17 mouse cellular contexts compared by ENCODE assay signal in the genomic region with DNA sequence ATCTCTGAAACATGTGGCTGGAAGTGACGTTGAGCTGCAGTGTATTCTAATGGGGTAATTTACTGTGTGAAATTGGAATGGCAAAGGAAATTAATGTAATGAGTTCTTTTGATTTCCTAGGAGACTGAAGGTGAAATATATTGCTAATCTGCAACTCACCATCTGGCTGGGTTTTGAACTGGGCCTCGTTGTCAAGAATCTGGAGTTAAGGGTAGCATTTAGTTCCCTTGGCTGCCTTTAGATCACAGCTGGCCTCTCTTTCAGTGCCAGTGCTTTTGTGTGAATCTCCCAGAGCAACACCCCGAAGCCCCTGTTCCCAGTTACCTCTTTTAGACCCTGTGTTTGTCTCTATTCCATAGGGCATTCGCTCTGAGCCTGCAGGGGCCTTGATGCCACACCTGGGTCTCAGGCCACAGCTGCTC.
DNase-seq lines count a peak whose midpoint lies in the region; ATAC-seq and TF ChIP-seq lines count a peak whose summit lies in the region.
"Had no signal": no experiment of that assay in that cellular context is flagged by ENCODE, and none has a peak within 500 bp of the region (broad histone marks: within the 10 kb centered on the region; RNA-seq: fewer than 3 reads in every experiment).

No protein-coding gene starts in this region.

- no peak for TF ChIP-seq EP300 in heart, postnatal 0 days (IDR thresholded peaks at IDR 0.05; ENCODE audit: low read depth)

- peak; percentile 3 for DNase-seq in heart, postnatal 0 days (ENCODE audit: low spot score)
- DNase-seq in mesoderm, embryonic 11.5 days (ENCODE audit: low read depth, low spot score): peak; percentile 28
- no peak for DNase-seq in left cerebral cortex, postnatal 10 days (ENCODE audit: extremely low spot score in 1 of 2, low spot score in 2 of 2)
- no peak for DNase-seq in left cerebral cortex, postnatal 25 days (ENCODE audit: low spot score in 2 of 2)
- DNase-seq: adrenal gland, postnatal 10 days; cerebellum, adult 2 months; heart, adult 2 months; heart, postnatal 14 days; lung, adult 2 months; thymus, adult 2 months had no signal

- WGBS in heart, postnatal 0 days: 73% methylated on average over 4 of the region's 4 CpGs
- 71% methylated on average over 4 of the region's 4 CpGs for WGBS in heart, embryonic 12.5 days
- 21% methylated on average over 4 of the region's 4 CpGs for WGBS in hindbrain, embryonic 13.5 days
- WGBS in neural tube, embryonic 14.5 days: 9% methylated on average over 4 of the region's 4 CpGs

- H3K36me3 ChIP-seq in heart, postnatal 0 days (replicated peaks; ENCODE audit: control insufficient read depth, insufficient read depth, low read length): no peaks in the 10 kb centered on the region
- H3K36me3 ChIP-seq in heart, embryonic 12.5 days: no peaks in the 10 kb centered on the region
- H3K36me3 ChIP-seq in hindbrain, embryonic 13.5 days: no peaks in the 10 kb centered on the region
- no peaks in the 10 kb centered on the region for H3K36me3 ChIP-seq in neural tube, embryonic 14.5 days (ENCODE audit: control insufficient read depth, insufficient read depth, low read length)
- H3K36me3 ChIP-seq: intestine, embryonic 15.5 days had no signal

- intact Hi-C loops in left cerebral cortex, postnatal 10 days (cut with DNase I): no loop called here
- intact Hi-C loops in left cerebral cortex, postnatal 25 days (cut with DNase I): no loop called here

- H3K27ac ChIP-seq in heart, postnatal 0 days (ENCODE audit: low read depth): no peak overlapping the region
- no peak overlapping the region for H3K27ac ChIP-seq in heart, embryonic 12.5 days (ENCODE audit: poor library complexity, severe bottlenecking)
- H3K27ac ChIP-seq in hindbrain, embryonic 13.5 days: peak overlapping the region; percentile 72
- H3K27ac ChIP-seq in neural tube, embryonic 14.5 days (ENCODE audit: low read depth, low read length): peak overlapping the region; percentile 56; the same call in 1 of the 2 replicates
- H3K27ac ChIP-seq: heart, adult 2 months; intestine, embryonic 15.5 days; kidney, postnatal 0 days; macrophage had no signal

- ATAC-seq in heart, postnatal 0 days (ENCODE audit: insufficient read depth, low read depth): no peak
- ATAC-seq in heart, embryonic 12.5 days (ENCODE audit: insufficient number of reproducible peaks, low FRiP score): no peak
- peak; percentile 64 for ATAC-seq in hindbrain, embryonic 13.5 days (ENCODE audit: low FRiP score)
- peak; percentile 71 for ATAC-seq in neural tube, embryonic 14.5 days (ENCODE audit: low read depth)
- ATAC-seq: CD4-positive, CD25-positive, alpha-beta regulatory T cell, adult 4 months; intestine, embryonic 15.5 days had no signal

- H3K9me3 ChIP-seq in heart, postnatal 0 days (replicated peaks; ENCODE audit: control insufficient read depth, low read length): no peaks in the 10 kb centered on the region
- H3K9me3 ChIP-seq in heart, embryonic 12.5 days (replicated peaks): no peaks in the 10 kb centered on the region
- H3K9me3 ChIP-seq in hindbrain, embryonic 13.5 days: no peaks in the 10 kb centered on the region
- H3K9me3 ChIP-seq in neural tube, embryonic 14.5 days (ENCODE audit: control insufficient read depth, low read length): no peaks in the 10 kb centered on the region
- H3K9me3 ChIP-seq: intestine, embryonic 15.5 days had no signal

- TF ChIP-seq CTCF in heart, postnatal 0 days (IDR thresholded peaks at IDR 0.05; ENCODE audit: low read depth): no peak

- H3K4me3 ChIP-seq in heart, postnatal 0 days (ENCODE audit: low read depth, low read length): no peak overlapping the region
- no peak overlapping the region for H3K4me3 ChIP-seq in heart, embryonic 12.5 days
- no peak overlapping the region for H3K4me3 ChIP-seq in hindbrain, embryonic 13.5 days
- no peak overlapping the region for H3K4me3 ChIP-seq in neural tube, embryonic 14.5 days (ENCODE audit: low read depth, low read length)
- H3K4me3 ChIP-seq: heart, adult 2 months; intestine, embryonic 15.5 days had no signal

- H3K27me3 ChIP-seq in heart, postnatal 0 days (ENCODE audit: control insufficient read depth, insufficient read depth, low read length): no peaks in the 10 kb centered on the region
- no peaks in the 10 kb centered on the region for H3K27me3 ChIP-seq in heart, embryonic 12.5 days (replicated peaks)
- H3K27me3 ChIP-seq in hindbrain, embryonic 13.5 days: no peaks in the 10 kb centered on the region
- H3K27me3 ChIP-seq in neural tube, embryonic 14.5 days (ENCODE audit: control insufficient read depth, insufficient read depth, low read length): no peaks in the 10 kb centered on the region
- H3K27me3 ChIP-seq: intestine, embryonic 15.5 days had no signal

- no peak overlapping the region for H3K4me2 ChIP-seq in heart, postnatal 0 days (ENCODE audit: low read depth, low read length)
- no peak overlapping the region for H3K4me2 ChIP-seq in heart, embryonic 12.5 days
- H3K4me2 ChIP-seq in hindbrain, embryonic 13.5 days: no peak overlapping the region
- H3K4me2 ChIP-seq in neural tube, embryonic 14.5 days (ENCODE audit: low read depth, low read length): no peak overlapping the region
- H3K4me2 ChIP-seq: intestine, embryonic 15.5 days had no signal

- no peak overlapping the region for H3K9ac ChIP-seq in heart, postnatal 0 days (replicated peaks; ENCODE audit: low read depth, low read length)
- H3K9ac ChIP-seq in heart, embryonic 12.5 days: no peak overlapping the region
- no peak overlapping the region for H3K9ac ChIP-seq in hindbrain, embryonic 13.5 days
- H3K9ac ChIP-seq in neural tube, embryonic 14.5 days (replicated peaks; ENCODE audit: low read depth, low read length): no peak overlapping the region
- H3K9ac ChIP-seq: intestine, embryonic 15.5 days had no signal

- H3K4me1 ChIP-seq in heart, postnatal 0 days (ENCODE audit: control insufficient read depth, insufficient read depth): no peaks in the 10 kb centered on the region
- no peaks in the 10 kb centered on the region for H3K4me1 ChIP-seq in heart, embryonic 12.5 days (replicated peaks)
- peaks cover 32% of the 10 kb centered on the region for H3K4me1 ChIP-seq in hindbrain, embryonic 13.5 days (replicated peaks)
- peaks cover 10% of the 10 kb centered on the region; the same call in 1 of the 2 replicates for H3K4me1 ChIP-seq in neural tube, embryonic 14.5 days (ENCODE audit: control insufficient read depth, insufficient read depth, low read length)
- H3K4me1 ChIP-seq: intestine, embryonic 15.5 days had no signal

Comparison
In these comparisons a context has a peak if more than half of its experiments do, and no peak if none do; other contexts are left out.
1. ATAC-seq: peak in hindbrain, embryonic 13.5 days (single experiment) and neural tube, embryonic 14.5 days (single experiment); none in heart, postnatal 0 days (single experiment) and heart, embryonic 12.5 days (single experiment).
2. DNase-seq: peak in heart, postnatal 0 days (single experiment) and mesoderm, embryonic 11.5 days (single experiment); none in left cerebral cortex, postnatal 10 days (0 of 2) and left cerebral cortex, postnatal 25 days (0 of 2).
3. H3K27ac ChIP-seq: peak in hindbrain, embryonic 13.5 days (single experiment) and neural tube, embryonic 14.5 days (single experiment); none in heart, postnatal 0 days (single experiment) and heart, embryonic 12.5 days (single experiment).